Mouse (Mus musculus) thymus, postnatal 36 days (tissue): ENCODE measurements around the gene Olfr20.
"Not testable (repeated sequence)": the region's sequence is repeated elsewhere in the genome, so short reads cannot be mapped to it uniquely, and the experiment has no call there.

Experiments
- DNase-seq, 2 experiments: peaks; one replicate each; pipeline ENCODE4 v3.0.0; 2022; ENCODE audit warnings: mixed read lengths in 2 of 2

Gene Olfr20

GRCm38 (mm10) chr11:73350483-73350882 is at the start of gene Olfr20:
Gene Olfr20 (plus strand): TSS chr11:73350783.
- no peak for DNase-seq

- no peak for DNase-seq
These were observed 47.5 kb upstream of the Olfr20 start for GRCm38 (mm10) chr11:73303123-73303522.

DNA sequence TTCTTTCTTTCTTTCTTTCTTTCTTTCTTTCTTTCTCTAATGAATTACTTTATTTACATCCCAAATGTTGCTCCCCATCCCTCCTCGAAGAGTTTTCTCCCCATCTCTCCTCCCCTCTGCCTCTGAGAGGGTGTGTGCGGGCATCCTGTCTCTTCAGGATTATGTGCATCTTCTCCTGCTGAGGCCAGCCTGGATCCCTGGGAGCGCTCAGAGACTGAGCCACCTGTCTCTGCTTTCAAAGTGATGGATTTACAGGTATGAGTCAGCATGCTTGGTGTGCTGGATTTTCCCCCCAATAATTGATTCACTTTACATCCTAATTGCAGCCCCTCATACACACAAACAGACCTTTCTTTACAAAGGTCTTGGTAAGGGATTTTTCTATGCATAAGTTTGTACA is 34.6 kb upstream of the Olfr20 start:
- DNase-seq, result no peak

DNA sequence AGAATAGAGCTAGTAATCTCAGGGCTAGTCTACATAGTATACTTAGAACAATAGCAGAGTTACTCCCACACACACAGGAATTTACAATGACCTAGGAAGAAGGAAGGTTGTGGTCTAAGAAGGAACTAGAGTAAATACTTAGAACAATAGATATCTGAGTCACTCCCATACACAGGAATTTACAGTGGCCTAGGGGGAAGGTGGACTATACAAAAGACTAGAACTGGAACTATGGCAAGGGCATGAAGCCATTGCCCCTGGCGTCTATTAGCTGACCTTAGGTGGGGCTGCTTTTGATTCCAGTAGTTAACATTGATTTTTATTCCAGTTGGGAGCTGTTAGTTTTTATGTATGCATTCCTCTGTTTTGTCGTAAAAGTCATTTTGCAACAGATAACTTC is 32.0 kb upstream of the Olfr20 start:
- DNase-seq, result not testable (repeated sequence)

DNA sequence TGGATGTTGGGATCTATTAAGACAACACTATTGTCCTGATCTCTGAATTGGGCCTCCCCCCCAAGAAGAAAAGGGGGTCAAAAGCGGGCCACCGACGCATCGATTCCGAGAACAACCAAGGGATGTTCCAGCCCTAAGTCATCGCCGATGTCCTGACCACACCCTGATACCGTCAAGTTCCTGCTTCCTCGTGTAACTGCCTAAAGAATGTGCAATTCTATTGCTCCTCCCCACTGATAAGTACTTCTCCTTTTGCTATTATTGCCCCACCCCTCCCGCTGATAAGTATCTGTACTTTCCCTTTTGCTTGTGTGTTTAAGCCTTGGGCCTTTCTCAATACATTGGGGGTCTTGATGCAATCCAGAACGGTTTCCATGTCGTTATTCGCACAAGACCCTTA is 29.5 kb upstream of the Olfr20 start:
- not testable (repeated sequence) for DNase-seq

DNA sequence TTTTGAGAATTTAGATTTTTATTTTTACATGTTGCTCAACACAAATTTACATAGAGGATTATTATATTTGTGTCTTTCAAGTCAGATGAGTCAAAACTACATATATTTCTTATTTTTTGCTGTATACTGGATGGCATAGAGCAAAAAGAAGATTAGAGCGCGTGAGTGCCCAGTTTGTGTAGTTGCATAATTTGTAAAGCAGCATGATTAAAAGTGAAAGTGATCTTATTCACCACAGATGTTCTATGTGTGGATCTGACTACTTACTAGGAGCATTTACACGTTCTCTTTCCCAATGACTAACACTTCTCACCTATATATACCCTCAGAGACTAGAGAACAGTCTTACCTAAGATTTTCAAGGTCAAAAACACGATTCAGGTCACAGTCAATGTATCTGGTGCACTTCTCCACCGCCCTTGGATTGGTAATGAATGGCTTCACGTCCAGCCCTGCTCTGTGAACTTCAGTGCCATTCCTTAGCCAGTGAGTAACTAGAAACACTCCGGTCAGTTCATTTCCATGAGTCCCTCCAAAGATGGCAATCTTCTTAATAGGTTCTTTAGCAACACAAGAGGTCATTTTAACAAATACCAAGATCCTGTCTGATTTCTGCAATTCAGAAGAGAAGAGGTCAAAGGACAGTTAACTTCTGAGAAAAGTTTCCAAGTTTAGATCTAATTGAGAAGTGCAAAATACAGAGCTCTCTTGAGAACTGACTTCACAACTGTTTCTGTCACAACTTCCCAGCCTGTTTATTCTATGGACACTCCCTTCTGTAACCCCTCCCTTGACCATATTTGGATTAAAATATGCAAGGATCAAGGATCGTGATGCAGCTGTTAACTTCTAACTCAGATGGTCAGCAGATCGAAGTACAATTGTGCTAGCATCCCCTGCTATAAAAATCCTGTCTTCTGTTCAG is 26.4 kb upstream of the Olfr20 start:
- DNase-seq, result no peak

DNA sequence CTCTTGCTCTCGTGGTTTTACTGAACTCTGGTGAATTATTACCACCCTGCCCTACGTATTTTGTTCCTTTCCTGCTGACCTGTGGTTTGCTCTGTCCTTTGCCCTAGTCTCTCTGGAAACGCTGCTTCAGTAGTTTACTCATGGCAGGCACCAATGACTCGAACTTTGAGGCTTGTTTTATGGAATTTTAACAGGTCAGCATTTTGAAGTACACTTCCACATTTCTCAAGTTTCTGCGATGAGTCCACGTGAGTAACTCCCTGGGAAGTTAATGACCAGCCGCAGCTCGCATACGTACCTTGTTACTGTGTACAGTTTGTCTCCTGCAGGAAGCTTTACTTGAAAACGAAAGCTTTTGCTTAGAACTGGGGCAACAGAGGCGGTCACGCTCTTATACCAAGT is 24.1 kb upstream of the Olfr20 start:
- no peak for DNase-seq

- no peak for DNase-seq
These were observed 23.2 kb upstream of the Olfr20 start for GRCm38 (mm10) chr11:73327361-73327760.

DNA sequence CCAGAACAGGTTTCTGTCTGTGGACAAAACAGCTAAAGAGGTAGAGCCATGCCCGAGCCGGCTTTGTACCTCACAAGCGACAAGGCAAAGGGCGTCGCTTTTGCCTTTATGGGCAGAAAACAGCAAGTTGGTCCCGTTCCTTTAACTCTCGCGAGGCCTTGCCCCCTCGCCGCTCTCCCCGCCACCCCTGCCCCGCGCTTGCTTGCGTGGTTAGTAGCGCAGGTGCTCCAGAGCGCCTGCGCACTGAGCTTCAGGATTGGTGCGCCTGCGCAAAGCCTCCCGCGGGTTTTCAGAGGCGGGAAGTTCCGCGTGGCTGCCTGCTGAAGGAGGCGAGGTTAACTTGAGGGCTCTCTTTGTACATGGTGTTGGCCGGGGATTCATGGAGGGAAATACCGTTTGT is 21.1 kb upstream of the Olfr20 start, which contains the start of the genes Aspa, Gm49340 and Spata22:
Gene Aspa, minus strand, starts transcription at position 155 of the 400 bp plus-strand sequence.
Gene Gm49340, plus strand, starts transcription at position 300 of the 400 bp plus-strand sequence.
Gene Spata22, plus strand, starts transcription at position 300 of the 400 bp plus-strand sequence.
- no peak for DNase-seq

GRCm38 (mm10) chr11:73333357-73333756 is 17.2 kb upstream of the Olfr20 start:
- no peak for DNase-seq

DNA sequence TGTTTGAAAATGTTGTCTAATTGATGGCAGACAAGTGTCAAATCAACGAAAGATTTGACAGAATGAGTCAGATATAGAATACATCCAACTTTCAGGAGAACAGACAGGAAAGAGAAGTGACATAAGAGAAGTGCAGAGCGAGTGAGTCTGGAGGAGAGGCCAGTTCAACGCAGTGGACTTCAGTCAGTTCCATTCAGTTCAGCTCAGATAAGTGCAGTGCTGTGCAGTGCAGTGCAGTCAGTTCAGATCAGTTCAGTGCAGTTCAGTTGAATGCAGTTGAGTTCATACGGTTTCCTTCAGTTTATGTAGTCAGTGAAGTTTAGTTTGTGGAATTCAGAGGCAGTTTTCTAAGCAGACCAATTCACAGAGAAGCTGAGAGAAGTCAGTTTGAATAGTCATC is 13.7 kb upstream of the Olfr20 start:
- no peak for DNase-seq

GRCm38 (mm10) chr11:73370946-73371345 is 20.4 kb downstream of the Olfr20 start, which contains the start of gene Olfr376:
Gene Olfr376 (plus strand): TSS chr11:73371246.
- no peak for DNase-seq

- no peak for DNase-seq
These were observed 44.8 kb downstream of the Olfr20 start for GRCm38 (mm10) chr11:73395374-73395773.

DNA sequence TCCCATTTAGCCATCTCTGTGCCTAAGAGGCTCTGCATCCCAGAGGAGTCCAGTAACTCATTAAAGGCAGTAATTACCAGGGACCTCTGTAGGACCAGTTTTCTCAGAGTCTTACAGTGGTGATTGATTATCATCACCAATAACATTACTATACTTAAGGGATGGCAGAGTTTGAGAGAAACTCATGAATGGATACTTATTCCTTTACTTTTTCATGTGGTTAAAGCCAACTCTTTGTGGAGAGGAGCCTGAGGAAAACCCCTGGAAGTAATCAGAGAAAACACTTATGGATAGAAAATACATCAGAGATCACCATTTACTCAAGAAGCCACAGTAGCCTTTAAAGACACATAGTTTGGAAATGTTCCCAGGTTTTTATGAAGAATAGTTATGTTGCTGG is 48.9 kb downstream of the Olfr20 start, which contains the start of gene Olfr1:
Gene Olfr1, minus strand, starts transcription at position 101 of the 400 bp plus-strand sequence.
- no peak for DNase-seq
